Mouse (Mus musculus) liver, embryonic 13.5 days (tissue): ENCODE measurements around the gene Hist1h2ao. TPM values are rescaled to one million over a fixed set of nuclear protein-coding genes. Genes with fewer than 3 reads are reported as not detected.
A peak's percentile ranks its signal among the peaks of the same experiment; 100 is the strongest.
"Not testable (repeated sequence)": the region's sequence is repeated elsewhere in the genome, so short reads cannot be mapped to it uniquely, and the experiment has no call there.

ENCODE experiments used
- ATAC-seq: fragments of 200-750 bp; cut with Nextera tagmentation; 2 replicates; pipeline ENCODE4 v1.8.0; 2017; ENCODE audit warnings: low read depth, mild to moderate bottlenecking, moderate number of reproducible peaks, moderate library complexity
- DNase-seq: peaks from one replicate; pipeline ENCODE4 v3.0.0; 2022
- H3K27ac ChIP-seq: fragments of 300-500 bp; sonication (generic); 2 replicates; pipeline ENCODE4 v1.5.1; 2015; ENCODE audit warnings: moderate library complexity, mild to moderate bottlenecking, inconsistent platforms
- H3K27me3 ChIP-seq: fragments of 300-500 bp; sonication (generic); 2 replicates; pipeline ENCODE4 v1.6.1; 2015; ENCODE audit warnings: mild to moderate bottlenecking, inconsistent platforms
- H3K36me3 ChIP-seq: fragments of 300-500 bp; sonication (generic); 2 replicates; pipeline ENCODE4 v1.6.1; 2015; ENCODE audit warnings: mild to moderate bottlenecking, inconsistent platforms
- H3K4me1 ChIP-seq: fragments of 300-500 bp; sonication (generic); replicated peaks from 2 replicates; pipeline ENCODE4 v1.6.1; 2015; ENCODE audit warnings: inconsistent platforms
- H3K4me2 ChIP-seq: fragments of 300-500 bp; sonication (generic); 2 replicates; pipeline ENCODE4 v1.6.1; 2015; ENCODE audit warnings: inconsistent platforms, mild to moderate bottlenecking, moderate library complexity
- H3K4me3 ChIP-seq: fragments of 300-500 bp; sonication (generic); replicated peaks from 2 replicates; pipeline ENCODE4 v1.5.1; 2015; ENCODE audit warnings: mild to moderate bottlenecking, inconsistent platforms
- H3K9ac ChIP-seq: fragments of 300-500 bp; sonication (generic); 2 replicates; pipeline ENCODE4 v1.6.1; 2015; ENCODE audit warnings: mild to moderate bottlenecking, inconsistent platforms
- H3K9me3 ChIP-seq: fragments of 300-500 bp; sonication (generic); replicated peaks from 2 replicates; pipeline ENCODE4 v1.6.1; 2016; ENCODE audit warnings: inconsistent platforms
- WGBS: fragments of 180-500 bp; shearing (Covaris S2); methylation state at CpG from one replicate; pipeline ENCODE4 v1.1.7; 2015; ENCODE audit not compliant: insufficient replicate concordance; 5-methylcytosine and 5-hydroxymethylcytosine counted together
- polyA plus RNA-seq: library from polyadenylated mRNA; unstranded; fragments of >200 nt; fragmentation: Nextera tagmentation; extraction: Ambion mirVana; gene quantifications from 2 replicates; pipeline ENCODE4 v1.2.1, GENCODE M21; 2015

Hist1h2ao gene
- polyA plus RNA-seq, 1 experiment from 2014 or later = 1.4 TPM

- H3K27me3 ChIP-seq, H3K36me3 ChIP-seq, H3K9me3 ChIP-seq, H3K4me1 ChIP-seq: not testable (repeated sequence)
- peak; percentile 53 for DNase-seq
- H3K4me3 ChIP-seq = peak overlapping the region; percentile 37
- ATAC-seq = peak; percentile 62
- peak overlapping the region; percentile 48 for H3K4me2 ChIP-seq
- H3K9ac ChIP-seq = peak overlapping the region; percentile 57
- WGBS = under 1% methylated on average over 14 of the region's 14 CpGs
- H3K27ac ChIP-seq = peak overlapping the region; percentile 86
Measured at GRCm38 (mm10) chr13:21812092-21812491, 1.8 kb downstream of the Hist1h2ao start.

DNA sequence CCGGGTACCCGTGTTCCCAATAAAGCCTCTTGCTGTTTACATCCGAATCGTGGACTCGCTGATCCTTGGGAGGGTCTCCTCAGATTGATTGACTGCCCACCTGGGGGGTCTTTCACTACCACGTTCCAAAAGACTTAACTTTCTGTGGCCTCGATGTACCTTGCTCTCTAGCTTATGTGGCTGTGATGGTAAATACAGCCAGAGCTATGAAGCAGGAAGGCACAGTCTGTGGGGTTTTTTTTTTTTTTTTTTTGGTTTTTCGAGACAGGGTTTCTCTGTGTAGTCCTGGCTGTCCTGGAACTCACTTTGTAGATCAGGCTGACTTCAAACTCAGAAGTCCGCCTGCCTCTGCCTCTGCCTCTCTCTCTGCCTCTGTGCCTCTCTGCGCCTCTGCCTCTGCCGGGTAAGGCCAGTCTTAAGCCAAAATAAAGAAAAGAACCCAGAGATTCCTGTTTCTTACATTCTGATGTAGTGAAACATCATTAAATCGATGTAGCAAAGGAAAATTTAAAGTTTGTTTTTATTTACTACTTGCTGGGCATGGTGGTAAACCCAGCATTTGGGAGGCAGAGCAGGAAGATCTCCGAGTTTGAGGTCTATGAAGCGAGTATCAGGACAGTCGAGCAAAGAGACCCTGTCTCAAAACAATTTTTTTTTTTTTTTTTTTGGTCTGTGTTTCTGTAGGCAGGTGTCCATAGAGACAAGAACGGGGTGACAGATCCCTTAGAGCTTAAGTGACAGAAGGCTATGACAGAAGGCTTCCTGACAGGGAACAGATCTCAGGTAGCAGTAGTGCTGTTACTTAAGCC is 10.0 kb downstream of the Hist1h2ao start:
- H3K4me2 ChIP-seq, DNase-seq, H3K27ac ChIP-seq, H3K9me3 ChIP-seq, H3K36me3 ChIP-seq, H3K27me3 ChIP-seq, H3K4me3 ChIP-seq, H3K4me1 ChIP-seq, H3K9ac ChIP-seq: not testable (repeated sequence)
- 69% methylated on average over 7 of the region's 16 CpGs for WGBS
- peak; percentile 61; the same call in 1 of the 2 replicates for ATAC-seq

DNA sequence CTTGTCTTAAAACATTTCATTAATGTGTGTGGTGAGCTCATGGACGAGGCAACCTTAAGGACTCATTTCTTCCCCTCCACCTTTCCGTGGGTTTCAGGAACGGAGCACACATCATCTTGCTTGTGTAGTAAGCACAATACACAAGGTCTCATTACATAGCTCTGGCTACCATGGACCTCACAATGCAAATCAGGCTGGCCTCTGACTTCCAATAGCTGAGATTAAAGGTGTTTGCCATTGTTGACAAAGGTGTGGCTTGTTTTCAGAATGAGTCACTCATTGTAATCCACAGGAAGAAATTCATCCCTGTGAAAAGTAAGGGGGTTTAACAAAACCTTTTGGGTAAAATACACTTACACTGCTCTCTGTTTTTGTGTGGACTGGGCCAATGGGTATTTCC is 18.2 kb downstream of the Hist1h2ao start:
- no peak overlapping the region for H3K9ac ChIP-seq
- DNase-seq (no peak), ATAC-seq (no peak)
- no peaks in the 10 kb centered on the region for H3K27me3 ChIP-seq
- 79% methylated on average over 3 of the region's 3 CpGs for WGBS
- no peak overlapping the region for H3K4me2 ChIP-seq
- peaks cover 31% of the 10 kb centered on the region for H3K4me1 ChIP-seq
- H3K9me3 ChIP-seq = no peaks in the 10 kb centered on the region
- H3K36me3 ChIP-seq = peaks cover 4% of the 10 kb centered on the region; the same call in 1 of the 2 replicates
- no peak overlapping the region for H3K4me3 ChIP-seq
- 0 out of 2 replicates have a peak overlapping the region, but pooled peaks have one; percentile 87 for H3K27ac ChIP-seq

- Histone ChIP-seq H3K4me1 (peaks cover 31% of the 10 kb centered on the region), H3K4me2 (peak overlapping the region; percentile 58), H3K9me3 (no peaks in the 10 kb centered on the region), H3K36me3 (peaks cover 4% of the 10 kb centered on the region; the same call in 1 of the 2 replicates), H3K9ac (peak overlapping the region; percentile 69), H3K27ac (peak overlapping the region; percentile 87), H3K27me3 (no peaks in the 10 kb centered on the region), H3K4me3 (peak overlapping the region; percentile 47)
- DNase-seq (no peak), ATAC-seq (no peak)
- 74% methylated on average over 10 of the region's 10 CpGs for WGBS
Measured at GRCm38 (mm10) chr13:21830344-21830743, 20.1 kb downstream of the Hist1h2ao start.

GRCm38 (mm10) chr13:21831418-21832394 is 21.4 kb downstream of the Hist1h2ao start, which contains the start of gene Hist1h4n:
Hist1h4n (minus strand) TSS chr13:21832196.
- DNase-seq = peak; percentile 84
- Histone ChIP-seq H3K27ac (peak within 1 kb of the TSS; percentile 87), H3K4me2 (peak within 1 kb of the TSS; percentile 50), H3K4me3 (peak within 1 kb of the TSS; percentile 37), H3K4me1 (peaks cover 23% of the 10 kb centered on the region), H3K9ac (peak within 1 kb of the TSS; percentile 62)
- ATAC-seq = peak; percentile 67
- H3K27me3 ChIP-seq, H3K9me3 ChIP-seq, H3K36me3 ChIP-seq: not testable (repeated sequence)
- WGBS = under 1% methylated on average over 28 of the region's 58 CpGs

GRCm38 (mm10) chr13:21833461-21833860 is 23.2 kb downstream of the Hist1h2ao start, which contains the start of the genes Hist1h2ap and Hist1h2br:
Hist1h2ap (minus strand) TSS chr13:21833507.
Hist1h2br (plus strand) TSS chr13:21833743.
- not testable (repeated sequence) for H3K9ac ChIP-seq, H3K4me2 ChIP-seq, H3K27me3 ChIP-seq, DNase-seq, H3K36me3 ChIP-seq, H3K9me3 ChIP-seq, H3K27ac ChIP-seq, H3K4me3 ChIP-seq
- peaks cover 19% of the 10 kb centered on the region for H3K4me1 ChIP-seq
- ATAC-seq = peak; percentile 84
- WGBS = no CpG with 5 or more reads among the region's 24 CpGs

DNA sequence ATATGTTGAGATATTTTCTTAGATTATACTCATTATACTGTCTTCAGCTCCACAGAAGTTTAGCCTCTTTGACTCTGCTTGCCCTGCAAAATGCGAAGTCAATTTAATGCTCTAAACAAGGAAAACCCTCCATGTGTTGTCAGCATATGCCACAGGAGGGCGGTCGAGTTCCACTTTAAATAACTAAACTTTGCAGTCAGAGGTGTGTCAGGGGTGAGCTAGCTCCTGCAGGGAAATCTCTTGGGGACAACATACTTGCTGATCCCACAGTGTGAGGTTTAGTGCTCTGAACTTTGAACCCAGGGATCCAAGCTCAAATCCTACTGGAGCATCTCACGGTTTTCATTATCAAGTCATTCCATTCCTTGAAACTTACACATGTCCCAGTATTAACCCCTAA is 30.2 kb downstream of the Hist1h2ao start:
- H3K9ac ChIP-seq, H3K27me3 ChIP-seq, DNase-seq, H3K4me3 ChIP-seq, H3K27ac ChIP-seq, H3K36me3 ChIP-seq, H3K9me3 ChIP-seq, H3K4me2 ChIP-seq, H3K4me1 ChIP-seq: not testable (repeated sequence)
- no CpG with 5 or more reads among the region's 4 CpGs for WGBS
- ATAC-seq = peak; percentile 72

- not testable (repeated sequence) for H3K9ac ChIP-seq, H3K4me3 ChIP-seq, H3K27me3 ChIP-seq, DNase-seq, H3K36me3 ChIP-seq, H3K9me3 ChIP-seq, H3K4me2 ChIP-seq, H3K27ac ChIP-seq, H3K4me1 ChIP-seq
- peak; percentile 63 for ATAC-seq
Measured at GRCm38 (mm10) chr13:21846356-21846755, 36.1 kb downstream of the Hist1h2ao start.

DNA sequence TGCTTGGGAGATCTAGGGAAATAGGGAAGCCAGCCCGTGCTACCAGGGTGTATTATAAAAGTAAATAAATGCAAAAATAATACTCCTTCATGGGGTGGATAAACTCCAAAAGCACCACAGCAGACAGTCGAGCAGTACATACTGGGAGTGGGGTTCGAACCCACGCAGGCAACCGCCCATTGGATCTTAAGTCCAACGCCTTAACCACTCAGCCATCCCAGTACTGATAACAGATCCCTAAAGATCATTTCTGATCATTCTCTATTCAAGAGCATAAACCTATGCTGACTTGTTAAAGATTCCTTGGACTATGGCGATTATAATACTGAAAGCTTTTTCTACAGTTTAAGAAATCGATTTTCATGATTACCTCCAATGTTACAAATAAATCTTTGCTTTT is 37.6 kb downstream of the Hist1h2ao start:
- H3K36me3 ChIP-seq = no peaks in the 10 kb centered on the region
- 22% methylated on average over 8 of the region's 8 CpGs for WGBS
- H3K4me2 ChIP-seq = peak overlapping the region; percentile 14; the same call in 1 of the 2 replicates
- H3K27ac ChIP-seq = no peak overlapping the region
- no peak overlapping the region for H3K9ac ChIP-seq
- no peaks in the 10 kb centered on the region for H3K9me3 ChIP-seq
- H3K4me3 ChIP-seq = no peak overlapping the region
- DNase-seq (no peak), ATAC-seq (peak; percentile 63)
- peaks cover 7% of the 10 kb centered on the region for H3K4me1 ChIP-seq
- no peaks in the 10 kb centered on the region for H3K27me3 ChIP-seq

DNA sequence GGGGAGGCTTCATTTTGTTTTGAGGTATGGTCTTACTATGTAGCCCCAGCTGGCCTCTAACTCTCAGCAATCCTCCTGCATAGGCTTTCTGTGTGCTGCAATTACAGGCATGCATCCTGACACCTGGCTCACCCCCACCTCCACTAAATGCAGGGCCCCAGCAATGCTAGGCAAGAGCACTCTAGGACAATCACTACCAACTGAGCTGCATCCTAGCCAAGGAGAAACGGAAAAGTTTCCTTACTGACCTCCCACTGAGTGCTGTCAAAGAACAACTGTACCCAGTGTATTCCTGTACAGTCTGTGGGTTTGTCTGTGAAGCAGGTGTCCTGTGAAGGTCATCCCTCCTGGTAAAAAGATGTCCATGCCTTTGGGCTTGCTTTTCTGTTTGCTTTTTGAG is 40.4 kb downstream of the Hist1h2ao start:
- not testable (repeated sequence) for H3K9ac ChIP-seq, ATAC-seq, H3K4me1 ChIP-seq, DNase-seq, H3K36me3 ChIP-seq, H3K27me3 ChIP-seq, H3K27ac ChIP-seq, H3K4me2 ChIP-seq, H3K4me3 ChIP-seq, H3K9me3 ChIP-seq
- 50% methylated on average over 1 of the region's 1 CpGs for WGBS
